Mouse (Mus musculus) kidney, adult 18-20 months (tissue): ENCODE data around the gene Rab5if.
"Not testable (repeated sequence)": the region's sequence is repeated elsewhere in the genome, so short reads cannot be mapped to it uniquely, and the experiment has no call there.

ENCODE experiments used
- DNase-seq: peaks from one replicate; pipeline ENCODE4 v3.0.0; 2021

Gene Rab5if

GRCm38 (mm10) chr2:156862772-156863486, at the start of gene Rab5if:
Gene Rab5if (plus strand): TSS chr2:156863128.
- DNase-seq: peak; percentile 97

- peak; percentile 20 for DNase-seq
Measured at GRCm38 (mm10) chr2:156814344-156814801, 48.6 kb upstream of the Rab5if start.

- DNase-seq: no peak
Measured at GRCm38 (mm10) chr2:156814893-156815292, 48.0 kb upstream of the Rab5if start.

GRCm38 (mm10) chr2:156815412-156815811, 47.5 kb upstream of the Rab5if start:
- DNase-seq: no peak

GRCm38 (mm10) chr2:156816116-156816515, 46.8 kb upstream of the Rab5if start:
- DNase-seq: no peak

- not testable (repeated sequence) for DNase-seq
Measured at GRCm38 (mm10) chr2:156825128-156825527, 37.8 kb upstream of the Rab5if start.

- DNase-seq: no peak
Measured at GRCm38 (mm10) chr2:156834336-156834735, 28.6 kb upstream of the Rab5if start.

- DNase-seq: no peak
Measured at GRCm38 (mm10) chr2:156838839-156839238, 24.1 kb upstream of the Rab5if start.

GRCm38 (mm10) chr2:156839319-156840191, 23.4 kb upstream of the Rab5if start, which contains the start of gene Tgif2:
Gene Tgif2 (plus strand): TSS chr2:156840007.
- peak; percentile 39 for DNase-seq

- DNase-seq: peak; percentile 18
Measured at GRCm38 (mm10) chr2:156840301-156841027, 22.5 kb upstream of the Rab5if start.

- peak; percentile 38 for DNase-seq
Measured at GRCm38 (mm10) chr2:156841028-156841840, 21.7 kb upstream of the Rab5if start.

- peak; percentile 34 for DNase-seq
Measured at GRCm38 (mm10) chr2:156841841-156842706, 20.9 kb upstream of the Rab5if start.

- no peak for DNase-seq
Measured at GRCm38 (mm10) chr2:156842711-156843110, 20.2 kb upstream of the Rab5if start.

GRCm38 (mm10) chr2:156843331-156843730, 19.6 kb upstream of the Rab5if start:
- DNase-seq: no peak

GRCm38 (mm10) chr2:156844715-156845114, 18.2 kb upstream of the Rab5if start:
- no peak for DNase-seq

- no peak for DNase-seq
Measured at GRCm38 (mm10) chr2:156847653-156848052, 15.3 kb upstream of the Rab5if start.

GRCm38 (mm10) chr2:156848526-156849182, 14.3 kb upstream of the Rab5if start:
- DNase-seq: no peak

- DNase-seq: no peak
Measured at GRCm38 (mm10) chr2:156850505-156850904, 12.4 kb upstream of the Rab5if start.

- DNase-seq: peak; percentile 39
Measured at GRCm38 (mm10) chr2:156853584-156853983, 9.3 kb upstream of the Rab5if start.

GRCm38 (mm10) chr2:156853999-156854771, 8.7 kb upstream of the Rab5if start:
- DNase-seq: peak; percentile 58
